Mouse (Mus musculus): ENCODE measurements around the gene Itgb3bp. TPM values are rescaled to one million over a fixed set of nuclear protein-coding genes. Genes with fewer than 3 reads are reported as not detected.

The Itgb3bp gene
- total and polyA plus RNA-seq, 2 experiments from 2014 or later = 6.4 to 8.8 TPM

DNA sequence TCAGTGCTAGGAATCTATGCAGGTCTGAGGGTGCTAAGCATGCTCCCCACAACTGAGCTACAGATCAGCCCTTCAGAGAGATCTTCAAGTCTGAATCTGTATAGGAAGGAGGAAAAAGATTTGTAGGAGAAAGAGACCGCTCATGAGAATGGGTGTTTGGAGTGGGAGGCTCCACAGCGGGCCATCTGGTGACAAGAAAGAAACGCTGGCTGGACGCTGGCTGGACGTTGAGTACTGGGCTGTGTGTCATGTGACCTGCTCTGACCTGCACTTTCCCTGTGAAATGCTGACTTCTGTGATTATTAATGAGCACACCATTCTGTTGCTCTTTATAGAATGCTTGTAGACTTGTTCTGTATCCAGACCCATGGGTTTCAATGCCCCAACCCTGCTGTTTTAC is 39.7 kb upstream of the Itgb3bp start:
- Histone ChIP-seq H3K9me3 (ENCODE audit: low read length) (no peaks in the 10 kb centered on the region), H3K4me1 (ENCODE audit: insufficient read depth, low read length) (no peaks in the 10 kb centered on the region), H3K27ac (ENCODE audit: low read depth, low read length) (no peak overlapping the region), H3K4me2 (ENCODE audit: low read depth, low read length, poor library complexity, severe bottlenecking) (no peak overlapping the region), H3K9ac (replicated peaks; ENCODE audit: low read length, poor library complexity, severe bottlenecking) (no peak overlapping the region), H3K4me3 (ENCODE audit: low read depth, low read length) (no peak overlapping the region), H3K36me3 (ENCODE audit: insufficient read depth, low read length) (peaks cover 28% of the 10 kb centered on the region), H3K27me3 (ENCODE audit: insufficient read depth, low read length) (no peaks in the 10 kb centered on the region)
- ATAC-seq (ENCODE audit: low FRiP score) = no peak
- TF ChIP-seq CTCF (IDR thresholded peaks at IDR 0.05) = no peak
- DNase-seq (ENCODE audit: low spot score) = peak; percentile 22
- 38% methylated on average over 5 of the region's 5 CpGs for WGBS

GRCm38 (mm10) chr4:99966555-99966954 is 36.9 kb upstream of the Itgb3bp start:
- no peak overlapping the region for H3K4me3 ChIP-seq (ENCODE audit: low read depth, low read length)
- H3K4me2 ChIP-seq (ENCODE audit: low read depth, low read length, poor library complexity, severe bottlenecking) = no peak overlapping the region
- peaks cover 28% of the 10 kb centered on the region for H3K36me3 ChIP-seq (ENCODE audit: insufficient read depth, low read length)
- no peaks in the 10 kb centered on the region for H3K9me3 ChIP-seq (ENCODE audit: low read length)
- H3K4me1 ChIP-seq (ENCODE audit: insufficient read depth, low read length) = no peaks in the 10 kb centered on the region
- ATAC-seq (ENCODE audit: low FRiP score) (no peak), DNase-seq (ENCODE audit: low spot score) (no peak)
- H3K27ac ChIP-seq (ENCODE audit: low read depth, low read length) = no peak overlapping the region
- TF ChIP-seq CTCF (IDR thresholded peaks at IDR 0.05) = no peak
- H3K9ac ChIP-seq (replicated peaks; ENCODE audit: low read length, poor library complexity, severe bottlenecking) = no peak overlapping the region
- no peaks in the 10 kb centered on the region for H3K27me3 ChIP-seq (ENCODE audit: insufficient read depth, low read length)
- WGBS = 86% methylated on average over 6 of the region's 6 CpGs

DNA sequence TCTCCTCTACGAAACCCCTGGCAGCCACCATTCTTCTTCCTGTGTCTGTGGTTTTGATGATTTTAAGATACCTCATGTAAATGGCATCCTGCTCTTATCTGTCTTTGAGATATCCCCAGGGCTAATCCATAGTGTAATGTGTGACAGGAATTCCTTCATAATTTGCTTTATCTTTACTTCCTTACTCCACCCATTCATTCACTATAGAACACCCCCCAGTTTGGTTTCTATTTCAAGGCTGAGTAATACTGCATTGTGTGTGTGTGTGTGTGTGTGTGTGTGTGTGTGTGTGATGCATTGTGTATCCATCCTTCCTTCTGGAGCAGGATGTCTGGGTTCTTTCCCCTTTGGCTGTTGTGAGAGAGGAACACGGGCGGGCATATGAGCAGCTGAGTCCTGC is 29.7 kb upstream of the Itgb3bp start:
- Histone ChIP-seq H3K4me3 (ENCODE audit: low read depth, low read length) (no peak overlapping the region), H3K27me3 (ENCODE audit: insufficient read depth, low read length) (no peaks in the 10 kb centered on the region), H3K4me1 (ENCODE audit: insufficient read depth, low read length) (0 out of 2 replicates have a peak, but pooled peaks cover 12% of the 10 kb centered on the region), H3K27ac (ENCODE audit: low read depth, low read length) (no peak overlapping the region), H3K9me3 (ENCODE audit: low read length) (no peaks in the 10 kb centered on the region), H3K4me2 (ENCODE audit: low read depth, low read length, poor library complexity, severe bottlenecking) (no peak overlapping the region), H3K36me3 (ENCODE audit: insufficient read depth, low read length) (peaks cover 7% of the 10 kb centered on the region; the same call in 1 of the 2 replicates), H3K9ac (replicated peaks; ENCODE audit: low read length, poor library complexity, severe bottlenecking) (no peak overlapping the region)
- DNase-seq (ENCODE audit: low spot score) (no peak), ATAC-seq (ENCODE audit: low FRiP score) (no peak)
- WGBS = 76% methylated on average over 3 of the region's 3 CpGs
- no peak for TF ChIP-seq CTCF (IDR thresholded peaks at IDR 0.05)

- Histone ChIP-seq H3K9ac (replicated peaks; ENCODE audit: low read length, poor library complexity, severe bottlenecking) (no peak overlapping the region), H3K27ac (ENCODE audit: low read depth, low read length) (no peak overlapping the region), H3K27me3 (ENCODE audit: insufficient read depth, low read length) (no peaks in the 10 kb centered on the region), H3K4me3 (ENCODE audit: low read depth, low read length) (no peak overlapping the region), H3K4me1 (ENCODE audit: insufficient read depth, low read length) (0 out of 2 replicates have a peak, but pooled peaks cover 12% of the 10 kb centered on the region), H3K4me2 (ENCODE audit: low read depth, low read length, poor library complexity, severe bottlenecking) (no peak overlapping the region), H3K9me3 (ENCODE audit: low read length) (no peaks in the 10 kb centered on the region), H3K36me3 (ENCODE audit: insufficient read depth, low read length) (no peaks in the 10 kb centered on the region)
- DNase-seq (ENCODE audit: low spot score) (no peak), ATAC-seq (ENCODE audit: low FRiP score) (no peak)
- no peak for TF ChIP-seq CTCF (IDR thresholded peaks at IDR 0.05)
- WGBS = 68% methylated on average over 7 of the region's 7 CpGs
These were observed 28.6 kb upstream of the Itgb3bp start for GRCm38 (mm10) chr4:99958084-99958815.

DNA sequence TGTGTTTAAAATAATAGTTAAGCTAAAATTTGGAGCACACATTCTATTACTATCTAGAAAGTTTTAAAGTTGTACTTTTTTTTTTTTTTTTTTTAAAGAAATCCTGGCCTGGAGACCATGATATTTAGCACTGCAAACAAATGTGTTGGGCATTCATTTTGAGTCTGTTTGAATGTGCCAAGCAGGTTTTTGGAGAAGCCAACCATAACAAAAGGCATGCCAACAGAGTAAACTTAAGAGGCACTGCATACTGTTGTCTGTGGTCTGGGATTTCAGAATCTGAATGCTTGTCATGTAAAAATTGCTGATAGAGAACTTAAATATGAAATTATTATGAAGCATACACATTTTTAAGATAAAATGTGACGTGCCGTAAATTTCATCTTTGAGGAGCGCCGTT is 27.6 kb upstream of the Itgb3bp start:
- no peaks in the 10 kb centered on the region for H3K36me3 ChIP-seq (ENCODE audit: insufficient read depth, low read length)
- WGBS = 66% methylated on average over 4 of the region's 4 CpGs

GRCm38 (mm10) chr4:99955396-99955795 is 25.8 kb upstream of the Itgb3bp start:
- H3K4me2 ChIP-seq (ENCODE audit: low read depth, low read length, poor library complexity, severe bottlenecking) = no peak overlapping the region
- H3K9ac ChIP-seq (replicated peaks; ENCODE audit: low read length, poor library complexity, severe bottlenecking) = no peak overlapping the region
- 0 out of 2 replicates have a peak, but pooled peaks cover 12% of the 10 kb centered on the region for H3K4me1 ChIP-seq (ENCODE audit: insufficient read depth, low read length)
- H3K9me3 ChIP-seq (ENCODE audit: low read length) = no peaks in the 10 kb centered on the region
- no peak for ATAC-seq (ENCODE audit: low FRiP score)
- TF ChIP-seq CTCF (IDR thresholded peaks at IDR 0.05) = no peak
- H3K36me3 ChIP-seq (ENCODE audit: insufficient read depth, low read length) = no peaks in the 10 kb centered on the region
- no peak overlapping the region for H3K4me3 ChIP-seq (ENCODE audit: low read depth, low read length)
- no peaks in the 10 kb centered on the region for H3K27me3 ChIP-seq (ENCODE audit: insufficient read depth, low read length)
- no peak overlapping the region for H3K27ac ChIP-seq (ENCODE audit: low read depth, low read length)
- no peak for DNase-seq (ENCODE audit: low spot score)
- WGBS = 88% methylated on average over 10 of the region's 10 CpGs

More for the DNA sequence above, 27.6 kb upstream of the Itgb3bp start:
- Histone ChIP-seq H3K4me2 (ENCODE audit: low read depth, low read length, poor library complexity, severe bottlenecking) (no peak overlapping the region), H3K4me3 (ENCODE audit: low read depth, low read length) (no peak overlapping the region), H3K9me3 (ENCODE audit: low read length) (no peaks in the 10 kb centered on the region), H3K27me3 (ENCODE audit: insufficient read depth, low read length) (no peaks in the 10 kb centered on the region), H3K27ac (ENCODE audit: low read depth, low read length) (no peak overlapping the region), H3K4me1 (ENCODE audit: insufficient read depth, low read length) (0 out of 2 replicates have a peak, but pooled peaks cover 12% of the 10 kb centered on the region), H3K9ac (replicated peaks; ENCODE audit: low read length, poor library complexity, severe bottlenecking) (no peak overlapping the region)
- DNase-seq (ENCODE audit: low spot score) (no peak), ATAC-seq (ENCODE audit: low FRiP score) (no peak)
- TF ChIP-seq CTCF (IDR thresholded peaks at IDR 0.05) = no peak

Data from midbrain, postnatal 0 days (tissue).